Mouse (Mus musculus): ENCODE results near the gene Adat1.

GRCm38 (mm10) chr8:111951936-111952335 is 40.2 kb downstream of the Adat1 start:
- TF ChIP-seq CTCF (IDR thresholded peaks at IDR 0.05; ENCODE audit: control insufficient read depth, insufficient read depth, insufficient replicate concordance, low read depth, low read length): no peak
- no peak for TF ChIP-seq POLR2A (IDR thresholded peaks at IDR 0.05; ENCODE audit: control insufficient read depth, low read depth, low read length)

Measured in testis, adult 2 months (tissue).